Mouse (Mus musculus) MEL (cell line): ENCODE results near the gene Tesk1.
A peak's percentile ranks its signal among the peaks of the same experiment; 100 is the strongest.

Source experiments
- CHD2 ChIP-seq: IDR thresholded peaks from 2 replicates; pipeline ENCODE4 v1.6.1; 2011; ENCODE audit warnings: low read length, improper control_type of control experiment
- CTCF ChIP-seq, 3 experiments: IDR thresholded peaks in 2 of 3; conservative IDR thresholded peaks in 1 of 3; 2 replicates each; pipeline ENCODE4 v1.5.1; 2011 to 2012; ENCODE audit warnings: low read length in 3 of 3, low read depth in 2 of 3, mild to moderate bottlenecking in 2 of 3, improper control_type of control experiment in 1 of 3, inconsistent platforms in 1 of 3, mixed read lengths in 1 of 3, moderate library complexity in 1 of 3; ENCODE audit not compliant: control insufficient read depth in 1 of 3, insufficient read depth in 1 of 3, poor library complexity in 1 of 3, severe bottlenecking in 1 of 3
- POLR2A ChIP-seq, 2 experiments: IDR thresholded peaks; 2 replicates each; pipeline ENCODE4 v1.6.1; 2011 to 2012; ENCODE audit warnings: low read length in 2 of 2, mild to moderate bottlenecking in 2 of 2, control low read depth in 1 of 2, improper control_type of control experiment in 1 of 2, low read depth in 1 of 2, moderate library complexity in 1 of 2; ENCODE audit not compliant: control insufficient read depth in 1 of 2, insufficient read depth in 1 of 2, poor library complexity in 1 of 2

DNA sequence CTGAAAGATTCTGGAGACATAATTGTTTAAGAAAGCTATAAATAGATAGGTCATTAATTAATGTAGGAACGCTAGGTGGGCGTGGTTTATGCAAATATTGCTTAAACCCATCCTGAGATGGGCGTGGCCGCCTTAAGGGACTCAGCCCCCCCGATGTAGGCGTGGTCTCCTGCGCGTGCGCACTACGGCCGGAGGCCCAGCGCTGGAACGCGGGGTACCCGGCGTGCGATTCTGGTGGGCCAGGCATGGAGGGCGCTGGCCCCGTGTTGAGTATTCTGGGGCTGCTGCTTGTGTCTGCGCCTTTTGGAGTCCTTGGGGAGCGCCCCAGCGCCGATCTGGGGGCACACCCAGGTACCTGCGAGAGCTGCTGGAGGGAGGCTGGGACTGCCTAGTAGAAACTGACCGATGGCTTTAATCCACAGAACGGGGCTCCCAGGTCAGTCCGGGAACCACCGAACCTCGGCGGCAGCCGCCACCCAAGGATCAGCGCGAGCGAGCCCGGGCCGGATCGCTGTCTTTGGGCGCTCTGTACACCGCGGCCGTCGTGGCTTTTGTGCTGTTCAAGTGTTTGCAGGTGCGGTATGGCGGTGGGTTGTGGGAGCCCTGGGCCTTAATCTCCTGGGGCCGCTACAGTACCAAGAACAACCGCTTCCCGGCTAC, 51.6 kb downstream of the Tesk1 start:
- TF ChIP-seq CTCF (IDR thresholded peaks at IDR 0.05 in 2 of 3, conservative IDR thresholded peaks at IDR 0.05 in 1 of 3; ENCODE audit: control insufficient read depth in 1 of 3, insufficient read depth in 1 of 3, low read depth in 2 of 3, low read length in 3 of 3, poor library complexity in 1 of 3, severe bottlenecking in 1 of 3) (peak in 2 of 3 experiments; percentile 6 to 17; a peak in 2 of 6 replicates), CHD2 (no peak), POLR2A (IDR thresholded peaks at IDR 0.05; ENCODE audit: control insufficient read depth in 1 of 2, insufficient read depth in 1 of 2, low read depth in 1 of 2, low read length in 2 of 2, poor library complexity in 1 of 2) (peak; percentile 78 to 86)
